Mouse (Mus musculus) cerebellum, adult 2 months (tissue): ENCODE results near the gene Pet117. TPM values are rescaled to one million over a fixed set of nuclear protein-coding genes. Genes with fewer than 3 reads are reported as not detected.
A peak's percentile ranks its signal among the peaks of the same experiment; 100 is the strongest.

Experiments used
- DNase-seq, 2 experiments: peaks; one replicate each; pipeline ENCODE4 v3.0.0; 2021
- H3K27ac ChIP-seq: fragments of 200-500 bp; 2 replicates; pipeline ENCODE4 v1.5.1; 2012; ENCODE audit warnings: low read length, control low read depth, inconsistent platforms; ENCODE audit not compliant: insufficient read depth
- H3K27me3 ChIP-seq: fragments of 200-500 bp; 2 replicates; pipeline ENCODE4 v1.6.1; 2012; ENCODE audit warnings: inconsistent platforms, mild to moderate bottlenecking, low read length, moderate library complexity; ENCODE audit not compliant: control insufficient read depth, insufficient read depth
- H3K4me1 ChIP-seq: fragments of 200-500 bp; 2 replicates; pipeline ENCODE4 v1.6.1; 2011; ENCODE audit warnings: low read length; ENCODE audit not compliant: control insufficient read depth, insufficient read depth
- H3K4me3 ChIP-seq: fragments of 200-500 bp; replicated peaks from 2 replicates; pipeline ENCODE3; 2011; ENCODE audit warnings: mild to moderate bottlenecking, low read depth, low read length, control low read depth; ENCODE audit not compliant: insufficient read depth
- CTCF ChIP-seq: fragments of 200-500 bp; IDR thresholded peaks from 2 replicates; pipeline ENCODE4 v1.5.1; 2011; ENCODE audit warnings: low read depth, mild to moderate bottlenecking, control low read depth, low read length, moderate library complexity, borderline replicate concordance; ENCODE audit not compliant: insufficient read depth
- POLR2A ChIP-seq: fragments of 200-500 bp; IDR thresholded peaks from 2 replicates; pipeline ENCODE4 v1.6.1; 2011; ENCODE audit warnings: low read length, control low read depth, borderline replicate concordance; ENCODE audit not compliant: insufficient read depth
- WGBS: fragments of 180-500 bp; shearing (Covaris S2); methylation state at CpG from one replicate; pipeline ENCODE4 v1.1.7; 2018; 5-methylcytosine and 5-hydroxymethylcytosine counted together
- polyA plus RNA-seq: library from polyadenylated mRNA; depleted of rRNA; stranded (reverse); fragments of >200 nt; gene quantifications from 2 replicates; pipeline ENCODE4 v1.2.3, GENCODE M21; 2012; rRNA removed

Pet117 gene
- not detected in 2 replicates for polyA plus RNA-seq

- H3K4me3 ChIP-seq: peak within 1 kb of the TSS; percentile 73
- H3K27ac ChIP-seq: peak within 1 kb of the TSS; percentile 88
- TF ChIP-seq CTCF (no peak), POLR2A (no peak)
- 8% methylated on average over 35 of the region's 38 CpGs for WGBS
- H3K27me3 ChIP-seq: no peaks in the 10 kb centered on the region
- DNase-seq: peak; percentile 94 to 95
- H3K4me1 ChIP-seq: peaks cover 3% of the 10 kb centered on the region; the same call in 1 of the 2 replicates
These were observed at the start of gene Pet117, which contains the start of gene Kat14 for GRCm38 (mm10) chr2:144368400-144369019. TSS of gene Pet117 (plus strand) at chr2:144368996. TSS of gene Kat14 (plus strand) at chr2:144368983.

- H3K4me3 ChIP-seq: no peak overlapping the region
- DNase-seq: no peak
- no peak overlapping the region for H3K27ac ChIP-seq
- WGBS: 79% methylated on average over 3 of the region's 3 CpGs
- no peaks in the 10 kb centered on the region for H3K4me1 ChIP-seq
- TF ChIP-seq POLR2A (no peak), CTCF (no peak)
- no peaks in the 10 kb centered on the region for H3K27me3 ChIP-seq
These were observed 44.6 kb upstream of the Pet117 start for GRCm38 (mm10) chr2:144324218-144324617.

GRCm38 (mm10) chr2:144329451-144329850, 39.3 kb upstream of the Pet117 start:
- H3K27me3 ChIP-seq: peaks cover 6% of the 10 kb centered on the region; the same call in 1 of the 2 replicates

GRCm38 (mm10) chr2:144329937-144330336, 38.9 kb upstream of the Pet117 start:
- no peak overlapping the region for H3K4me3 ChIP-seq
- H3K4me1 ChIP-seq: no peaks in the 10 kb centered on the region
- no peak for TF ChIP-seq CTCF
- no peak for TF ChIP-seq POLR2A
- no peak overlapping the region for H3K27ac ChIP-seq
- H3K27me3 ChIP-seq: peaks cover 6% of the 10 kb centered on the region; the same call in 1 of the 2 replicates
- no peak for DNase-seq
- 8% methylated on average over 10 of the region's 10 CpGs for WGBS

More at GRCm38 (mm10) chr2:144329451-144329850, 39.3 kb upstream of the Pet117 start:
- no peak overlapping the region for H3K4me3 ChIP-seq
- no peaks in the 10 kb centered on the region for H3K4me1 ChIP-seq
- TF ChIP-seq CTCF (no peak), POLR2A (no peak)
- DNase-seq: no peak
- H3K27ac ChIP-seq: no peak overlapping the region
- WGBS: 17% methylated on average over 10 of the region's 10 CpGs

- under 1% methylated on average over 41 of the region's 41 CpGs for WGBS
- no peak overlapping the region for H3K27ac ChIP-seq
- H3K4me3 ChIP-seq: peak overlapping the region; percentile 32
- TF ChIP-seq CTCF: no peak
- no peak for TF ChIP-seq POLR2A
- peaks cover 6% of the 10 kb centered on the region; the same call in 1 of the 2 replicates for H3K27me3 ChIP-seq
- H3K4me1 ChIP-seq: no peaks in the 10 kb centered on the region
- DNase-seq: peak; percentile 6 to 25
These were observed 38.3 kb upstream of the Pet117 start for GRCm38 (mm10) chr2:144330352-144330959.

- Histone ChIP-seq H3K4me1 (no peaks in the 10 kb centered on the region), H3K27me3 (peaks cover 6% of the 10 kb centered on the region; the same call in 1 of the 2 replicates), H3K27ac (no peak overlapping the region), H3K4me3 (peak overlapping the region; percentile 32)
- DNase-seq: no peak
- WGBS: under 1% methylated on average over 50 of the region's 50 CpGs
- TF ChIP-seq POLR2A: no peak
- no peak for TF ChIP-seq CTCF
These were observed 37.8 kb upstream of the Pet117 start for GRCm38 (mm10) chr2:144330960-144331371.

GRCm38 (mm10) chr2:144331401-144332302, 37.1 kb upstream of the Pet117 start, which contains the start of gene Ovol2:
TSS of gene Ovol2 (minus strand) at chr2:144332146.
- H3K4me3 ChIP-seq: peak within 1 kb of the TSS; percentile 32
- peak in 1 of 2 experiments; percentile 20 for DNase-seq
- WGBS: 1% methylated on average over 62 of the region's 62 CpGs
- H3K27me3 ChIP-seq: peaks cover 6% of the 10 kb centered on the region; the same call in 1 of the 2 replicates
- TF ChIP-seq CTCF (no peak), POLR2A (no peak)
- H3K27ac ChIP-seq: no peak within 1 kb of the TSS
- H3K4me1 ChIP-seq: no peaks in the 10 kb centered on the region
